Mouse (Mus musculus) spleen, postnatal 14 days (tissue): Measurements from ENCODE around the gene Zfp324.
A peak's percentile ranks its signal among the peaks of the same experiment; 100 is the strongest.

Experiments used
- DNase-seq, 2 experiments: peaks; one replicate each; pipeline ENCODE4 v3.0.0; 2021 to 2022; ENCODE audit warnings: low spot score in 2 of 2

The Zfp324 gene

GRCm38 (mm10) chr7:13009143-13010004 lies 43.7 kb downstream of the Zfp324 start:
- DNase-seq, result peak; percentile 82 to 90

GRCm38 (mm10) chr7:13010005-13010908 lies 44.6 kb downstream of the Zfp324 start, which contains the start of gene Zbtb45:
Gene Zbtb45 (minus strand): TSS chr7:13010034.
- DNase-seq, result no peak

- no peak for DNase-seq
Observed at GRCm38 (mm10) chr7:13013671-13014070, 48.0 kb downstream of the Zfp324 start.

- DNase-seq, result no peak
Observed at GRCm38 (mm10) chr7:13014275-13014839, 48.7 kb downstream of the Zfp324 start.

GRCm38 (mm10) chr7:13015217-13015616 lies 49.6 kb downstream of the Zfp324 start:
- DNase-seq, result no peak

GRCm38 (mm10) chr7:13022773-13023535 lies 57.3 kb downstream of the Zfp324 start:
- DNase-seq, result peak; percentile 47 to 49
